Mouse (Mus musculus): ENCODE data around the gene Ugt1a9.
"Not testable (repeated sequence)": the region's sequence is repeated elsewhere in the genome, so short reads cannot be mapped to it uniquely, and the experiment has no call there.

Gene Ugt1a9

GRCm38 (mm10) chr1:88222216-88222615 lies 151.6 kb downstream of the Ugt1a9 start:
- DNase-seq (ENCODE audit: low read depth) = no peak

DNA sequence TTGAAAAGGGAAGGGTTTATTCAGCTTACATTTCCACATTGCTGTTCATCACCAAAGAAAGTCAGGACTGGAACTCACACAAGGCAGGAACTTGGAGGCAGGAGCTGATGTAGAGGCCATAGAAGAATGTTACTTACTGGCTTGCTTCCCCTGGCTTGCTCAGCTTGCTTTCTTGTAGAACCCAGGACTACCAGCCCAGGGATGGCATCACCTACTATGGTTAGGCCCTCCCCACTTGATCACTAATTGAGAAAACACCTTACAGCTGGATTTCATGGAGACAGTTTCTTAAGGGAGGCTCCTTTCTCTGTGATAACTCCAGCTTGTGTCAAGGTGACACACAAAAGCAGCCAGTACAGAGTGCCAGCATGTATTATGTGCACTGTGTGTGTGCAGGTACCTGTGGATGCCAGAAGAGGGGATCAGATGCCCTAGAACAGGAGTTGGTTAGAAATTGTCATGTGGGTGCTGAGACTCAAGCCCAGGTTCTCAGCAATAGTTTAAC lies 152.5 kb downstream of the Ugt1a9 start:
- not testable (repeated sequence) for DNase-seq (ENCODE audit: low read depth)

DNA sequence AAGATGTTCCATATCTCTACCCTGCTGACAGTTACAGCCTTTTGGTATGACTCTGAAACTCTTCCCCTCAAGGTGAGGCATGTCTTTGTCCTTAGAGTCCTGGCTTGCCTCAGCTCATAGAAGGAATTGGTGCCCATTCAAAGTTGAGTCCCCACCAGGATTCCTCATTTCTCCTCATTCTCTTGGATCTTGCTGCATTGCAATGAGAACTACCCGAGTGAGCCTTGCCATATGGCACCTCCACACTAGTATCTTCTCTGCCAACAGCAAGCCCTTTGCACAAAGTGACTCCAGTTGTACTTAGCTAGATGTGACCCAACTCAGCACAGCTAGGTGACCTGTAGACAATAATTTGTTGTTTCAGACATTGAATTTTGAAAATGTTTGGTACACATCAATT lies 153.0 kb downstream of the Ugt1a9 start:
- DNase-seq (ENCODE audit: low read depth) = no peak

DNA sequence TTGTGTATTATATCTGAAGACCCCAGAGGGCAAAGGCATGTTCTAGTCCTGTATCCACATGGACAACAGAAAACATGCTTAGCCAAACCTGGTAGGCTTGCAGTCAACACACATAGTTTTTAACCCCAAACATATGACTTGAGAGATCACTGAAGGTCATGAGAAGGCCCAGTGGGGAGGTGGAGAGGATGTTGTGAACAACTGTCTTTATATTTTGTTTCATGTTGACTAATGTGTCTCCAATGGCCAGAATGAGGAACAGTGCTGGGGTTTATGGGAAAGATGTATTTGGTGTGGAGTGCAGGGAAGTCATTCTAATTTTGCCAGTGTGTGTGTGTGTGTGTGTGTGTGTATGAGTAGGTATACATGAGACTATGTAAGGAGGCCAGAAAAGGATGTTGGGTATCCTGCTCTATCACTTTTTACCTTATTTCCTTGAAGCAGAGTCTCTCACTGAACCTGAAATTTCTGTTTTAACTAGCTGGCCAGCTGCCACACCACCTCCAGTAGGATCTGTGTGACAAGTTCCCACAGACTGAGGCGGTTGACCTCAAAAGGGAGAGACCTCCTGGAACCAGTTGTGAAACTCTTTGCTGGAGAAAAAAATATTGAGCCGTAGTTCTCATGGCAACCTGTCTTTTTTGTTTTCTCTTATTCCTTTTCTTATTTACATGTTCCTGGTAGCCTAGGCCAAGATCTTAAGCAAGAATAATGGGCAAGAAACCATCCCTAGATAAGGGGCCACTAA lies 153.6 kb downstream of the Ugt1a9 start:
- no peak for DNase-seq (ENCODE audit: low read depth)

GRCm38 (mm10) chr1:88225301-88225700 lies 154.7 kb downstream of the Ugt1a9 start:
- DNase-seq (ENCODE audit: low read depth) = not testable (repeated sequence)

- no peak for DNase-seq (ENCODE audit: low read depth)
Measured at GRCm38 (mm10) chr1:88225741-88226140, 155.1 kb downstream of the Ugt1a9 start.

GRCm38 (mm10) chr1:88226670-88227379 lies 156.2 kb downstream of the Ugt1a9 start, which contains the start of gene Mroh2a:
Mroh2a (plus strand) TSS chr1:88226986.
- no peak for DNase-seq (ENCODE audit: low read depth)

GRCm38 (mm10) chr1:88227482-88227881 lies 156.9 kb downstream of the Ugt1a9 start:
- no peak for DNase-seq (ENCODE audit: low read depth)

DNA sequence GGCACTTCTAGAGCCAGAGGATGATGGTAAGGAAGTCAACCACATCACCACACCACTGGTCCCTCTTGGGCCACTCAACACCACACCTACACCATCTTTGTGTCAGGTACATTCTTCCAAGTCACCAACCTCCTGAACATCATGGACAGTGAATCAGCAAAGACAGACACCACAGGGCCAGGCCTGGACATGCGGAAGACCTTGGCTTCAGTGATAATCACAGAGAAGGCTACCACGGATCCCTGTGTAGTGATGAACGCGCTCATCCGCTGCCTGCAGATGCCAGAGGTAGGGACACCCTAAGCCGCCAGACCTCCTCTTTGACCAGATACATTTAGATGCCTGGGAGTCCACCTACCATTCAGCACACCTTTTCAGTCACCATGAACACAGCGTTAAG lies 157.5 kb downstream of the Ugt1a9 start:
- no peak for DNase-seq (ENCODE audit: low read depth)

DNA sequence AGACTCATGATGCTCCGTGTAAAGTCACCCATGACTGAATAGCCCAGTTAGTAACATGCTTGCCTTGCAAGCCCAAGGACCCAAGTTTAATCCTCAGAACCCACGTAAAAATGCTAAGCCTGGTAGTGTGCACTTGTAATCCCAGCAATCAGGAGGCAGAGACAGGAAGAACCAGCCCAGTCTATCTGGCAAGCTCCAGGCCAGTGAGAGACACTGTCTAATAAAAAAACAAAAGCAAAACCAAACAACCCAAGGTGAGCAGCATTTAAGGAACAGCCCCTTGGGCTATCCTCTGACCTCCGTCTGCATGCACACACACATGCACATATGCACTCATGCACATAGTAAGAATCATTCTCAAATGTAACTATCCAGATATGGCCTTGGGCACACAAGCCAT lies 159.0 kb downstream of the Ugt1a9 start:
- DNase-seq (ENCODE audit: low read depth) = no peak

DNA sequence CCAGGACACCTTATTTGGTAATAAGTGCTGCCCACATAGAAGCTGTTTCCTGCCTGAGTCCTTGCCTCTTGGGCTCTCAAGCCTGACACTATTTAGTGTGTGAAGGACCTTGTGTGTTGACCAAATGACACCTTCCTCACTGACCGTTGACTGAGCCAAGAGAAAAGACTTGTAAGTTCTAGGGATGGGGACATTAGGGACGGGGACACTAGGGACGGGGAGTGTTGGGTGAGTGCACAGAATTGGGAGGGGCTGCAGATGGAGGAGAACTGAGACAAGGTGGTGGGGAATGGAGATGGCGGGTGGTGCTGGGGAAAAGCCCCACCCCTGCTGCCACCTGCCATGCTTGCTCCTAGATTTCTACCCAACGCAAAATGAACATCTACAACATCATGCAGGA lies 159.4 kb downstream of the Ugt1a9 start:
- DNase-seq (ENCODE audit: low read depth) = no peak

GRCm38 (mm10) chr1:88230421-88230820 lies 159.8 kb downstream of the Ugt1a9 start:
- DNase-seq (ENCODE audit: low read depth) = no peak

GRCm38 (mm10) chr1:88230981-88231802 lies 160.6 kb downstream of the Ugt1a9 start:
- DNase-seq (ENCODE audit: low read depth) = no peak

- DNase-seq (ENCODE audit: low read depth) = no peak
Measured at GRCm38 (mm10) chr1:88231803-88232499, 161.4 kb downstream of the Ugt1a9 start.

- DNase-seq (ENCODE audit: low read depth) = no peak
Measured at GRCm38 (mm10) chr1:88232664-88233380, 162.2 kb downstream of the Ugt1a9 start.

DNA sequence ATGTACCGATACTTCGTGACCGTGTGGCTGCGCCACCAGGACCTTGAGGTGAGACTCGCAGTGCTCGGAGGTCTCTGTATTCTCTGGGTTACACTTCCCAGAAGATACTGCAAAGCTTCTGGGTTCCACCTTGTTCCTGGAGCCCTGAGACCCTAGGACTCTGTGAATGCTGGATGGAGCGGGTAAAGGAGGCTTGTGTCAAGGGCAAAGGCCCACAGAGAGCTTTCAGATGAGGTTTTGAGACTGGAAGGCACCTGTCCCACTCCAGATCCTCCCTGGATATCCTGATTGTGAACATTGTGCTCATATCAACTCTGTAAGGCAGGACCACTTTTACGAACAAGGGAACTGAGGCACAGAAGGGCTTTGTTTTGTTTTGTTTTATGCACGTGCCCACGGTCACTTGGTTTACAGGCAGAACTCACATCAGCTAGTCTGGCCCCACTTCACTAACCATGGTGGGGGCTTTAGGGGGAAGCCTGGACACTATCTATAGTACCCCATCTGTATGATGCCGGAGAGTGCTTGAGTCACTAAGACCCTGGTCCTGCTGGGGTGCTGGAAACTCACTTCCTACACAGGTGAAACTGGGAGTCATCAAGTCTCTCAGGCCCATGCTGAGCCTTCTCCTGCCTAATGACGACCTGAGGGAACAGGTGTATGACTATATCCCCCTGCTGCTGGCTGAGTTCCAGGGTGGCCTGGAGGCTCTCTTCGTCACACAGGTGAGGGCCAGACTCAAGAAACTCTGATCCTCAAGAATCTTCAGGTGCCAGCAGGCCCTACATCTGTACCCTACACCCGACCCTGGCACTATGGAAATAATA lies 163.0 kb downstream of the Ugt1a9 start:
- no peak for DNase-seq (ENCODE audit: low read depth)

GRCm38 (mm10) chr1:88234248-88234610 lies 163.6 kb downstream of the Ugt1a9 start:
- DNase-seq (ENCODE audit: low read depth) = no peak

GRCm38 (mm10) chr1:88234646-88235045 lies 164.0 kb downstream of the Ugt1a9 start:
- no peak for DNase-seq (ENCODE audit: low read depth)

GRCm38 (mm10) chr1:88235046-88235893 lies 164.7 kb downstream of the Ugt1a9 start:
- no peak for DNase-seq (ENCODE audit: low read depth)

Data from naive thymus-derived CD4-positive, alpha-beta T cell, adult 2 months (primary cell).